Mouse (Mus musculus) brown adipose tissue, adult 24 weeks (tissue): ENCODE measurements at regions not wholly inside any gene's neighbourhood (a gene's known extent, or its start where the extent isn't known, plus 50 kb on each side); places are given as distances from the start of the nearest gene placed in this dataset.

Experiments used
- H3K27ac ChIP-seq: fragments of 200-500 bp; replicated peaks from 2 replicates; pipeline ENCODE4 v1.5.1; 2012; ENCODE audit warnings: low read depth, mild to moderate bottlenecking, low read length
- H3K4me1 ChIP-seq: fragments of 200-500 bp; 2 replicates; pipeline ENCODE4 v1.6.1; 2012; ENCODE audit warnings: low read length, mixed read lengths; ENCODE audit not compliant: control insufficient read depth, insufficient read depth, insufficient read length
- H3K4me3 ChIP-seq: fragments of 200-500 bp; 2 replicates; pipeline ENCODE4 v1.5.1; 2012; ENCODE audit warnings: low read depth, mild to moderate bottlenecking, low read length, moderate library complexity; ENCODE audit not compliant: insufficient read depth

DNA sequence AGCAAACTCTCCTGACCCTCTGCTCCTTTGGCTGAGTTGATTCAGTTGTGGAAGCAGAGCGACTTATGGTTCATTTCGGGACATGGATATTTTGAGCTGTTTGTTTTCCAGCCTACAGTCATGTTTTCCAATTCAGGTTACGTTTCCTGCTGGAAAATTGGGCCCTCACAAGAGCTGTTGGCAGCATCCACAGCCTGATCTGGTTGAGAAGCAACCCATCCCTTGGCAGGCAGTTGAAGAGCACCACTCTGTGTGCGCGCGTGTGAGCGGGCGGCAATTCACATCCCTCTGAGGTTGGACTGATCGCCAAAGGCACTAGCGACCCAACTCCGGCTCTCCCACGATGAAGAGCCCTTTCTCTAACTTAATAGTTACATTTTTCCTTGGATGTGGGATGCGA, 457.1 kb downstream of the Tmem38b start:
- H3K4me1 ChIP-seq = no peaks in the 10 kb centered on the region
- H3K4me3 ChIP-seq = no peak overlapping the region
- H3K27ac ChIP-seq = no peak overlapping the region

GRCm38 (mm10) chr4:54313804-54314203, 488.0 kb downstream of the Tmem38b start:
- Histone ChIP-seq H3K4me1 (no peaks in the 10 kb centered on the region), H3K4me3 (no peak overlapping the region), H3K27ac (no peak overlapping the region)

DNA sequence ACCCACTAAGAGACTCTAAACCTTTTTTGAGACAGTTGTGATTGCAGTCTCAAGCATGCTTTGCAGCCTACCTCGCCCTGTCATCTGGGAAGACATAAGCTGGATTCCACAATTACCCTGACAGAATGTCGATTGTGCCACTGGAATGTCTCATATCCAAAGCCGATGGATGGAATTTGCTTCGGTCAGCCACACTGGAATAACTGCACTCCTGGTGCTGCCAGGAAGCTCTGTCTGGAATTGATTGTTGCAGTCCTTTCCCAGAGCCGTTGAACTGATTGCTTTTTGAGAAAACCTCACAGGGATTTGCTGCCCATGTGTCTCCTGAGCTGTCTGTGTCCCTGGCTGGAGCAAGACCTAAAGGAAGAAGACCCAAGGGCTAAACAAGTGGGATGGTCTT, 499.0 kb downstream of the Tmem38b start:
- H3K4me3 ChIP-seq = no peak overlapping the region
- H3K27ac ChIP-seq = no peak overlapping the region
- no peaks in the 10 kb centered on the region for H3K4me1 ChIP-seq

- H3K4me1 ChIP-seq = no peaks in the 10 kb centered on the region
- H3K4me3 ChIP-seq = no peak overlapping the region
- no peak overlapping the region for H3K27ac ChIP-seq
Observed at GRCm38 (mm10) chr4:54328273-54328672, 502.4 kb downstream of the Tmem38b start.

DNA sequence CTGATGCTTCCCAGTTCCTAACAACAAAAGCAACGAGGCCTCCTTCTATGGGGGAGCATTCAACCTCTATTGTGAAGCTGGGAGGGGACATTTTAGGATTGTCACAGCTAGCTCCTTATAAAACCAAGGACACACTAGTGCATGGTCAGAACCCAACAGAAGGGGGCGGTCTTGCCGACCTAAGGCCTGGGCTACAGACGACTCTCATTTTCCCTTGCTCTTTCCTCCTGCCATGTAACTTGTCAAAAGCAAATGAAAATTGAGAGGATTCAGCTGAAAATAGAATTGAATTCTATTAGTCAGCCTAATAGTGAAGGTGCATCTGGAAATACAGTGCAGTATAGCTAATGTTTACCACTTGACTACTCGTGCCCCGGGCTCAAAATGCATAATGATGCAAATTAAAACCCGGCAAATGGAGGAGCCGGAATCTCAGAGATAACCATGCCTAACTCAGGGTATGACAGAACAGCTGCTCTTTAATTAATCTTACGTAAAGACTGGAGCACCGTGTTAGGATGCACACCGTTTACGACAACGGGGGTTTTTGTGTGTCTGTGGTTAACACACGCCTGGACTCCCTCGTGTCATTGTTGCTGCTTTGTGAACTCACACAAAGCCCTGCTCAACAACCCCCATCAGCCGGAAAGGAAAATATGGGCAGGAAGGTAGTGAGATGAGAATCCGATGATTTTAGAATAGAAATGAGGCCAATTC, 503.0 kb downstream of the Tmem38b start:
- H3K4me1 ChIP-seq = no peaks in the 10 kb centered on the region
- no peak overlapping the region for H3K27ac ChIP-seq
- no peak overlapping the region for H3K4me3 ChIP-seq

DNA sequence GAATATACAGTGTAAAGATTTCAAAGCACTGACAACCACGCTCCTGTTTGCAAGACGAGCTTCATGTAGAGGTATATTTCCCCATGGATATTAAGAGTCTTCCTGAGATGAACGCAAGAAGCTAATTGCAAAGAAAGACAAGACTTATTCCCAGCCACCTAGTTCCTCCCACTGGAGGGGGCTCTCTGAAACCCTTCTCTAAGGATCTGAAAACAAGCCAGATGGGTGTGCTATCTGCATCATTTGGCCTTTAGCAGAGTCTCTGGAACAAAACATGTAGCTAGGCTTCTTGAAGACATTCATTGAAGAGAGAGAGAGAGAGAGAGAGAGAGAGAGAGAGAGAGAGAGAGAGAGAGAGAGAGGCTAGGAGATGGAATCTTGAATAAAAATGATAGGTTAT, 504.8 kb downstream of the Tmem38b start:
- no peak overlapping the region for H3K27ac ChIP-seq
- H3K4me3 ChIP-seq = no peak overlapping the region
- no peaks in the 10 kb centered on the region for H3K4me1 ChIP-seq

GRCm38 (mm10) chr4:54331588-54332211, 505.9 kb downstream of the Tmem38b start:
- H3K27ac ChIP-seq = no peak overlapping the region

DNA sequence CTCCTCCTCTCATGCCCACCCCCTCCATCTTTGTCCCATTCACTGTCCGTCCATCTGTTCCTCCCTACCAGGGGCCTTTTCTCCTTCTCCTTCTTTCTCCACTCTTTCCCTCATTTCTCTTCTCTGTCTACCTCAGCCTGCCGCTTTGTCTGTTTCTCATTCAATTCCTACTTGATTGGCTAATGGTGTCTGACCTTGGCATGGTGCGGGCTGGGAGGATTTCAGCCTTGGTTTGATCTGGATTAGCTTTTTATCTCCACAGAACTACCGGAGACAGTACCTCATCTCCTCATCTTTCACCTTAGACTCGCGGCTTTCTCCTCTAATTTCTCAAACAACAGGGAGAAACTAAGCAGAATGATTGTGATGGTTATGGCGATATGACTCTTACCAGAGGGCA, 506.4 kb downstream of the Tmem38b start:
- Histone ChIP-seq H3K4me1 (no peaks in the 10 kb centered on the region), H3K4me3 (no peak overlapping the region), H3K27ac (no peak overlapping the region)

More at GRCm38 (mm10) chr4:54331588-54332211, 505.9 kb downstream of the Tmem38b start:
- no peaks in the 10 kb centered on the region for H3K4me1 ChIP-seq
- no peak overlapping the region for H3K4me3 ChIP-seq

GRCm38 (mm10) chr4:54338556-54338955, 512.7 kb downstream of the Tmem38b start:
- H3K27ac ChIP-seq = no peak overlapping the region
- no peak overlapping the region for H3K4me3 ChIP-seq
- no peaks in the 10 kb centered on the region for H3K4me1 ChIP-seq

- Histone ChIP-seq H3K4me3 (no peak overlapping the region), H3K27ac (no peak overlapping the region), H3K4me1 (no peaks in the 10 kb centered on the region)
Observed at GRCm38 (mm10) chr4:54340106-54340505, 514.3 kb downstream of the Tmem38b start.

DNA sequence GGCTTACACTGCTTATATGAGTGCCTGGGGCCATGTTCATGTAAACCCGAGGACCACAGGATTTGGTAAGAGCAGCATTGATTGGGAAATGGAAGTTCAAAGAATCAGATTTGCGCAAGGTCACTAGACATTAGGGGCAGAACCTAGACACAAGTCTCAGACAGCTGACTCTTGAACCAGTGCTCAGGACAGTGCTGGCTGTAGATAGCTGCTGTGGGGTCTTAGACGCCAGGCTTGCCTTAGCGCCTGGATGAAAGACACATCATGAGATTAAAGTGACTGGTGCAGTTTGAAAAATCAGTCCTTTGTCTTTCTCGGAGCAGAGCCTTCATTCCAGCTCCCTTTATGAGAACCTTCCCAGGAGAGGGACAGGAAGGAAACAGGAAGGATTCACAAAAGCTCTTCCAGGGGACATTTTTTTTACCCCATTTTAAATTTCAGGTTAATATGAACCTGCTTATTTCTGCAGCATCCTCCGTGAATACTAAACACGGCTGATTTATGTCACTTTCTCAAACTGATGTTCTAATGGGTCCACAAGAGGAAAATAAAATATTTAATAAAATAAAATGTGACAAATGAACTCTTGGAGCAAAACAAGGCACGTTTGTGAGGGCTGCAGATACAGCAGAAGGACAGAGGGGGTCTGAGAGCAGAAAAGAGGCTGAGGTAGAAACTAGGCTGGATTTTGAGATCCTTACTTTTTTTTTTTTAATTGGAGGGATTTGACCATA, 528.0 kb downstream of the Tmem38b start:
- Histone ChIP-seq H3K4me1 (no peaks in the 10 kb centered on the region), H3K27ac (no peak overlapping the region), H3K4me3 (no peak overlapping the region)

GRCm38 (mm10) chr4:54354391-54354726, 528.5 kb downstream of the Tmem38b start:
- Histone ChIP-seq H3K4me1 (no peaks in the 10 kb centered on the region), H3K27ac (no peak overlapping the region), H3K4me3 (no peak overlapping the region)

DNA sequence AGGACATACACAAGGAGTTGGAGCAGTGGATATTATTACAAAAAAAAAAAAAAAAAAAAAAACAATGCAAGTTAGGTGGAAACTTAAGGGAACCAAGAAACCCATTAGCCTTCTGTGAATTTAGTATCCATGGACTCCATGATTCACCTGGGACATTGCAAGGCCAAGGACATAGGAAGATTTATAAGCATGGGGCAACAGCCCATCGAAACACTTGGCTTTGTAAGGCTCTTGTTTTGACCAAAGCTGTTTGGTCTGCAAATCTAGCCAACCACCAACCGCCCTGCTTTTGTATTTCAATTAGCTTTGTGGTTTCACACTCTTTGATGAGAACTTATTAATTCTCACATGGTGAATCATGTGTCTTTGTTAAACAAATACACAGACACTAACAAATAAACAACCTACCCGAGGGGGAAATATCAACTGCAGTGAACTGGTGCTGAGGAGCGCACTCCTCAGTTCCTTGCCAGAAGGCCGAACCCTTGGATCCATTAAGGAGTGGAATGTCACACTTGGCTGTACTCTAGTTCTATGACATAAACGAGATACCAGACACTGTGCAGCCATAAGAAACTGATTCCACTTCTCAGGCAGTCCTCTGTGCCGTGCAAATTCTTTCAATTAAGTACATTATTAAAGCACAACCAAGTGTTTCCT, 529.7 kb downstream of the Tmem38b start:
- H3K4me1 ChIP-seq = no peaks in the 10 kb centered on the region
- no peak overlapping the region for H3K27ac ChIP-seq
- H3K4me3 ChIP-seq = no peak overlapping the region

GRCm38 (mm10) chr4:54356041-54356427, 530.2 kb downstream of the Tmem38b start:
- H3K27ac ChIP-seq = no peak overlapping the region
- no peak overlapping the region for H3K4me3 ChIP-seq
- H3K4me1 ChIP-seq = no peaks in the 10 kb centered on the region

DNA sequence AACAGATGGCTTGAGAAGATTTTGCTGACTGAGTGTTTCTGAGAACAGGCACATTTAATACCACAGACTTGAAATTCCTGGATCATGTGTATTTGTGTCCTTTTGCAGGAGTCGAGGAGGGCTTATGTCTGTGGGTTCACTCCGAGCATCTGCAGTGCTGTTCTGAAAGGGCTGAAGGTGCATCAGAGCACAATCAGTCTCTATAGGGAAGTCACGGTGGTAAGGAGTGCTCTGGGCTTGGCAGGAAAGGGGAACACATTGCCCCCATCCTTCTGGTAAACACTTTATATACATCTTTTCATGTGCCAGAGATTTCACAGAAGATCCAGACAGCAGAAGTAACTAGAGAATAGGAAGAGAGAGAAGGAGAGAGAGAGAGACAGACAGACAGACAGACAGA, 545.1 kb downstream of the Tmem38b start:
- Histone ChIP-seq H3K4me3 (no peak overlapping the region), H3K27ac (no peak overlapping the region), H3K4me1 (no peaks in the 10 kb centered on the region)
